Mouse (Mus musculus) layer of hippocampus, adult 2 months (tissue): Measurements from ENCODE around the gene Nes. TPM values are rescaled to one million over a fixed set of nuclear protein-coding genes. Genes with fewer than 3 reads are reported as not detected.
A peak's percentile ranks its signal among the peaks of the same experiment; 100 is the strongest.

Experiments used
- DNase-seq, 2 experiments: peaks; one replicate each; pipeline ENCODE4 v3.0.0; 2022; ENCODE audit warnings: low spot score in 2 of 2
- H3K27ac ChIP-seq: fragments of 200-600 bp; 2 replicates; pipeline ENCODE4 v1.8.1; 2022
- H3K4me3 ChIP-seq: fragments of 200-600 bp; 2 replicates; pipeline ENCODE4 v1.8.1; 2022; ENCODE audit warnings: mild to moderate bottlenecking
- CTCF ChIP-seq: fragments of 200-600 bp; conservative IDR thresholded peaks from 2 replicates; pipeline ENCODE4 v1.8.1; 2022; ENCODE audit warnings: antibody characterized with exemption, mild to moderate bottlenecking, moderate library complexity
- long read RNA-seq, 2 experiments: library from polyadenylated mRNA; stranded (forward); transcript quantifications; one replicate each; pipeline ENCODE4 v2.0.0; 2021; ENCODE audit warnings: borderline mapping rate in 2 of 2
- total RNA-seq, 2 experiments: library from RNA; stranded (reverse); gene quantifications; 2 replicates each; pipeline ENCODE4 v1.2.3; 2021

The Nes gene
- total RNA-seq, result 1 to 10 TPM; 4.0 to 4.8 TPM
- long read RNA-seq, experiment 1, full-length matches to known transcripts, result 2 of 4 reads
- long read RNA-seq, experiment 1, partial matches to known transcripts, result 0 of 4 reads
- long read RNA-seq, experiment 1, other reads (novel, unspliced or antisense), result 2 of 4 reads
- long read RNA-seq, experiment 2, full-length matches to known transcripts, result 2 of 7 reads
- long read RNA-seq, experiment 2, partial matches to known transcripts, result 5 of 7 reads
- long read RNA-seq, experiment 2, other reads (novel, unspliced or antisense), result 0 of 7 reads

DNA sequence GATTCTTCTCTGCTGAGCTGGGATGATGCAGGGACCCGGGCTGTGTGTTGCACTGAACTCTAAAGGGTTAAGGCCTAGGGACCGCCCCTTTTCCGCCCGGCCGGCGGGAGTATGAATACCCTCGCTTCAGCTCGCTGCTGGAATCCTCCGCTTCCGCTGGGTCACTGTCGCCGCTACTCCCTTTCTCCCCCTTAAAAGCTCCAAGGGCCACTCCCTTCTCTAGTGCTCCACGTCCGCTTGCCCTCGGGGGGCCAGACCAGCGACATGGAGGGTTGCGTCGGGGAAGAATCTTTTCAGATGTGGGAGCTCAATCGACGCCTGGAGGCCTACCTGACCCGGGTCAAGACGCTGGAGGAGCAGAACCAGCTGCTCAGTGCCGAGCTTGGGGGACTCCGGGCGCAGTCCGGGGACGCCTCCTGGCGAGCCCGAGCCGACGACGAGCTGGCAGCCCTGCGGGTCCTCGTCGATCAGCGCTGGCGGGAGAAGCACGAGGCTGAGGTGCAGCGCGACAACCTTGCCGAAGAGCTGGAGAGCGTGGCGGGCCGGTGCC, at the start of gene Nes:
Nes (plus strand) TSS at position 140 of the 550 bp plus-strand sequence.
- no peak for TF ChIP-seq CTCF
- H3K4me3 ChIP-seq, result peak within 1 kb of the TSS; percentile 49
- peak within 1 kb of the TSS; percentile 67 for H3K27ac ChIP-seq
- DNase-seq, result no peak

DNA sequence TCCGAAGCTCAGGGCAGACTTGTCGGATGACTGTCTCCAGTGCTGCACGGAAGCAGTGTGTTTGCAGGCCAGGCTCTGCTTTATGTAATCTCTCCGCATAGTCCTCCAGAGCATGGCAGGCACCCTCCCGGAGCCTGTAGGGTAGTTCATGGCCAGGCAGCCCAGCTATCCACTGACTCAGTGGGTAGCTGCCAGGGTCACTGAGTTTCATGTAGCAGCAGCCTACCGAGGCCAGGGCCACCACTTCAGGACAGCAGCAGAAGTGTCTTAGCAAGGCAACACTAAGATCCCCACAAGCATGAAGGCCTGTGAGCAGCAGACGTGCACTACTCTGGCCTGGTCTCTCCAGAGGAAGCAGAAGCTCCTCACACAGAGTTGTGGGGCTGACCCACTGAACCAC, 45.9 kb upstream of the Nes start:
- H3K4me3 ChIP-seq, result no peak overlapping the region
- TF ChIP-seq CTCF, result no peak
- DNase-seq, result no peak
- no peak overlapping the region for H3K27ac ChIP-seq

DNA sequence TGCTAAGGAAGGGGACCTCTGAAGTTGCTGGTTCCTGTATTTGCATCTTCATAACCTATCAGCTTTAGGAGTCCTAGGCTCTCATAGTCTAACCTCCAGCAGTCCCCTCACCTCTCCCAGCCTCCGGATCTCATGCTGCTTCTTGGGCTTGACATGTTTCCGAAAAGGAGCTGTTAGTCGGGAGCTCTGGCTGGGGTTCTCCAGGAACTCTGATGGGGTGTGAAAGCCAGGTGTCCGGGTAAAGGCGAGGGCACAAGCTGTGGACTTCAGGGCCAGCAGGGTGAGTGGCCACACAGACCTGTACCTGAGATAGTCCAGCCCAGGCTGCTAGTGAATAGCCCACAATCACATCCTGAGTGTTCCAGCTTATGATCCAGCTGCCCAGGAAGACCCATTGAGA, 43.4 kb upstream of the Nes start:
- no peak overlapping the region for H3K4me3 ChIP-seq
- no peak overlapping the region for H3K27ac ChIP-seq
- no peak for TF ChIP-seq CTCF
- no peak for DNase-seq

DNA sequence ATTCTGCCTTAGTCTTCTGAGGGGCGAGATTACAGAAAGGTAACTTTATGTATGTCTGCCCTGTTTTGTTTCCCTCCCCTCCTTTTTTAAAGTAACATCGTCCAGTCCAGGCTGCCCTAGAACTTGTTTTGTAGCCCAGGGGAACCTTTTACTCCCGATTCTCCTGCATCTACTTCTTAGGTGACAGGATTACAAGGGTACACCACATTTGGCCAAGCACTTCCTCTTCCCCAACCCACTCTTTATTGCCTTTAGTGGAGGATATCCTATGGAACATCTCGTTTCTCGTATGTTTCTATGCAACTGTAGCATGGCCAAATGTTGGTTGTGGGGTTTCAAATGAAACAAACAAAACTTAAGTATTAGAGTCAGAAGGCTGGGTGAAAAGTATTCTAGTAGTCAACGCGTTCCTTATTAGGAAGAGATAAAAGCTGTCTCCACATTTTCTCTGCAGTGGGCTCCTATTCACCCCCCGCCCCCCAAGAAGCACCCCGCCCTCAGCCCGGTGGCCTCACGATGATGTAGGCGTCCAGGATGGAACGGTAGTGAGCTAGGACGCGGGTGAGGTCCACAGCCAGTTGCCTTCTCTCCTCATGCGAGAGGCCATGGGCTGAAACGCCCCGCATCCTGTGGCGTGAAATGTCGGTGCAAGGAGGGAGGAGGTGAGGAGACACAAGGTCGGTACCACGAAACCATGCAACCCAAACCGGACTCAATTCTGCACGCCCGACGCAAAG, 41.4 kb upstream of the Nes start:
- H3K4me3 ChIP-seq, result peak overlapping the region; percentile 66
- peak overlapping the region; percentile 93 for H3K27ac ChIP-seq
- no peak for TF ChIP-seq CTCF

DNA sequence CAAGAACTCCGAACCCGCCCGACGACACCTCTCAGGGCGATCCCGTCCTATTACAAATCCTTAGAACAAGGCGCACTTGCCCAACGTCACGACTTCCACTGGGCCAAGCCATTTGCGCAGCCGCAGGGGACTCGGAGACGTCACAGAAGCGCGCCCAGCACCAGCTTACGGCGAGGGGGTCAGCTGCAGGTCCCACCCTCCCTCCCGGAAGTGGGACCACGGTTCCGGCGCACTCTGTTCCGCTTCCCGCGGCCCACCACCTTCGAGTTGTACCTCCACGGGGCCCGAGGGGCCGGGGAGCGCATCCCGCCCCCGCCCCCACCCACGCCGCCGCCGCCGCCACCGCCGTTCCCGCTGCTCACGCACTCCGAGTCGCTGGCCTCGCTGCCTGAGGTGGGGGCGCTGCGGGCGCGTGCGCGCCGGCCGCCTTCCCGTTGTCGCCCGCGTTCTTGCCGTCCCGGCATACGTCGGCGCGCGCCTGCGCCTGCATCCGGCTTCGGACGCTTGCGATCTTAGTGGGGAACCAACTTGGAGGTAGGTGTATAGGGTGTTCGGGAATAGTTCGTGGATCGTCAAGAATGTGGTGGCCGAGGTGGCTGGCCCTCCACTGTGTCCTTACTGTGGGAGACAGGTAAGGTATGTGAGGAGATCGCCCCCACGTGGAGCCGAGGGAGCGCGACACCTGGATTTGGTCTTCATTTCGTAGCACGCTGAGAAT, 40.6 kb upstream of the Nes start, which contains the start of the genes Isg20l2 and Rrnad1:
Isg20l2 (plus strand) TSS at position 237 of the 718 bp plus-strand sequence.
Rrnad1 (minus strand) TSS at position 640 of the 718 bp plus-strand sequence.
- TF ChIP-seq CTCF, result peak; percentile 80
- peak within 1 kb of the TSS; percentile 66 for H3K4me3 ChIP-seq
- DNase-seq, result peak; percentile 98
- peak within 1 kb of the TSS; percentile 93 for H3K27ac ChIP-seq

More for the DNA sequence above, 41.4 kb upstream of the Nes start:
- no peak for DNase-seq

DNA sequence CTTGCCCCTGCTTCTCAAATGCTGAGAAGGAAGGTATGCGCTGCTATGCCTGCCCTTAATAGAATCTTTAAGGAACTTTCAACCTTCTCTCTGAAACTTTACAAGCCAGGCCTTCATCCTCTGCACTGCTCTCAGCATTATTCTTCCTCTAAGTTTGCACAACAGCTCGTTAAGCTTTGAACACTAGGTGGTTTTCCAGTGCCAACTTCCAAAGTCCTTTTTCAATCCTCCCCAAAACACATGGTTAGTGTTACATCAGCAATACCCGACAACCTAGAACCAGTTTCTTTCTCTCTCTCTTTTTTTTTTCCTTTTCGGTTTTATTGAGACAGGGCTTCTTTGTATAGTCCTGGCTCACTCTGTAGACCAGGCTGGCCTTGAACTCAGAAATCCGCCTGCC, 36.9 kb upstream of the Nes start:
- no peak for TF ChIP-seq CTCF
- Histone ChIP-seq H3K4me3 (no peak overlapping the region), H3K27ac (no peak overlapping the region)
- no peak for DNase-seq

DNA sequence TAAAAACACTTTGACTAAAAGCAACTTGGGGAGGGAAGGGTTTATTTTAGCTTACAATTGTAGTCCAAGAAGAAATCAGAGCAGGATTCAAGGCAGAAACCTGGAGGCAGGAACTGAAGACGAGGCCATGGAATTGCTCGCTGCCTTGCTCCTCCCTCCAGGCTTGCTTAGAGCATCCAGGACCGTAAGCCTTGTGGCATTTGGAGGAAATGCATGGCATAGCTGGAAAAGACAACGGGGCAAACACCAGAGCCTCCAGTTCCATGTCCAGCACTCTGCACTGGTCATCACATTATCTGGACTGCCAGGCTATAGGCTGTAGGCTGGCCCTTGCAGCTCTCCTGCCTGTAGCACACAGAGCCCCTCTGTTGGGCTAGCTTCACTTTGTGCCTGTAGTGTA, 36.4 kb upstream of the Nes start:
- Histone ChIP-seq H3K27ac (no peak overlapping the region), H3K4me3 (no peak overlapping the region)
- DNase-seq, result no peak
- TF ChIP-seq CTCF, result 0 out of 2 replicates have a peak, but pooled peaks have one; percentile 12

DNA sequence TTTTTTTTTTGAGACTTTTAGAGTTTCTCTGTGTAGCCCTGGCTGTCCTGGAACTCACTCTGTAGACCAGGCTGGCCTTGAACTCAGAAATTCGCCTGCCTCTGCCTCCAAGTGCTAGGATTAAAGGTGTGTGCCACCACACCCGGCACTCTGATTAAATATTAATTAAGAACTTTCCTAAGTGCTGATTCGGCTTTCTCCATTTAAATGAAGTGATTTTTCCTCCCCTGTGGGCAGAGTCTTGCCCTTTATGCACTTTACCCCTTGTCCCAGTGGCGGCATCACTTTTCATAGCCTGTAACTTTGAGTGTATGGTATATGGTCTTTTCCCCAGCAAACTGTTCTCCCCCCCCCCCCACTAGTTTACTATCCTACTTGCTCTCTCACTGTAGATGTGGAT, 35.7 kb upstream of the Nes start:
- DNase-seq, result no peak
- Histone ChIP-seq H3K4me3 (no peak overlapping the region), H3K27ac (no peak overlapping the region)
- TF ChIP-seq CTCF, result no peak

DNA sequence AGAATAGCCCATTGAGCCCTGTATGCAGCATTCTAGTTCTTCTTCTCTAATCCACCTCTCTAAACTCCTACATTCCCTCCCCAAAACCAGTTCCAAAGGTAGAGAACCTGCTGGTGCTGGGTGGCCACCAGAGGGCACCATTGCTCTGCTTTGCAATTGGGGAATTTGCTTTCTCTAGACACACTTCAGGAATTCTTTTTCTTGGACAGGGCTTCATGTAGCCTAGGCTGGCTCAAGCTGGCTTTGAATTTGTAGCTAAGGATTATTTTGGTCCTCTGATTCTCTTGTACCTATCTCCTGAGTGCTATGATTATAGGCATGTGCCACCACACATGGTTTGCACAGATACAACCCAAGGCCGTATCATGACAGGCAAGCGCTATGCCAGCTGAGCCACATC, 35.1 kb upstream of the Nes start:
- H3K4me3 ChIP-seq, result peak overlapping the region; percentile 5; the same call in 1 of the 2 replicates
- peak; percentile 75 to 85 for DNase-seq
- no peak overlapping the region for H3K27ac ChIP-seq
- TF ChIP-seq CTCF, result peak; percentile 99

DNA sequence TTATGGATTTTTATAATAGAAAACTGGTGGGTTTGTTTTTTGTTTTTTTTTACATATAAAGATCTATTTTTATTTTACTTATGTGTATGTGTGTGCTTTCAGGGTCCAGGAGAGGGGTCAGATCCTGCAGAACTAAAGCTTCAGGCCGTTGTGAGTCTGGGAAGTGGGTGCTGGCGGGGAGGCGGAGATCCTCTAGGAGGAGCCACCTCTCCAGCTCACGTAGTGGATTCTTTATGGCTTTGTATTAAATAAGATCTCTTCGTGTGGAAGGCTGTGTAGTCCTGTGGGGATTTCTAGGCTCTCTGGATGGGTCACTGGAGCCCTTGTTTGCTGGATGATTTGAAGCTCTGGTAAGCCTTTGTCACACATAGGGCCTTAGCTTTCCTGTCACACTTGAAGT, 30.3 kb upstream of the Nes start:
- no peak for DNase-seq
- Histone ChIP-seq H3K27ac (no peak overlapping the region), H3K4me3 (no peak overlapping the region)
- TF ChIP-seq CTCF, result no peak

DNA sequence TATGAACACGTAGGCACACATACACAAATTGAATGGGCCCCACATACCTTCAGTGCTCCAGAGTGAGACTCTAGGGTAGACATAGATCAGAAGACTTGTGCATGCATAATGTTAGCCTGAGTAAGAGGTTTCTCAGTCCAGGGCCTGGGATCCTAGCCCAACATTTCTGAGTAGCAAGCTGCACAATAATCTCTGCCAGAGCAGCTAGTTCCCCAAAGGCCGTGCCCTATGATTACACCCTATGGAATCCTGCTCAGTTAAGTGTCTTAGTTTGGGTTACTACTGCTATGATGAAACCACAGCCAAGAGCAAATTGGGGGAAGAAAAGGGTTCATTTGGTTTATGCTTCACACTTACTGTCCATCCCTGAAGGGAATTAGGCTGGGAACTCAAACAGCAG, 28.4 kb upstream of the Nes start:
- DNase-seq, result no peak
- TF ChIP-seq CTCF, result no peak
- Histone ChIP-seq H3K27ac (no peak overlapping the region), H3K4me3 (no peak overlapping the region)

DNA sequence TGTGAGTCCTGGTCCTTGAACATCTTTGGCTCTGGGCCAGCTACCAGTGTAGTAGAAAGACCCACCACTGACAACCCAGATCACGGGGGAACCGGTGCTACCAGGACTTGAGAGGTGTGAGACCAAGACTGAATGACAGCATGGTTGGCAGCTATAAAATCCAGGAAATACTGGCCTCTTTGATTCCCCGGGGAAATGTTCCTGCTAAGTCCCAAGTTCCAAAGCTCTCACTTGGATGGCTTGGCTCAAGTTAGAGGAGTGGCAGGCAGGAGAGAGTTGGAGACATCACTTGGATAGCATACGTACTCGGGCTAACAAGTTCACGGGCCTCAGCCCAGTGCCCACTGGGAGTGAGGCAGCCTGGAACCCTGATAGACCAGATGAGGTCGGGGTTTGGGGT, 27.3 kb upstream of the Nes start:
- TF ChIP-seq CTCF, result no peak
- DNase-seq, result no peak
- Histone ChIP-seq H3K4me3 (no peak overlapping the region), H3K27ac (no peak overlapping the region)

DNA sequence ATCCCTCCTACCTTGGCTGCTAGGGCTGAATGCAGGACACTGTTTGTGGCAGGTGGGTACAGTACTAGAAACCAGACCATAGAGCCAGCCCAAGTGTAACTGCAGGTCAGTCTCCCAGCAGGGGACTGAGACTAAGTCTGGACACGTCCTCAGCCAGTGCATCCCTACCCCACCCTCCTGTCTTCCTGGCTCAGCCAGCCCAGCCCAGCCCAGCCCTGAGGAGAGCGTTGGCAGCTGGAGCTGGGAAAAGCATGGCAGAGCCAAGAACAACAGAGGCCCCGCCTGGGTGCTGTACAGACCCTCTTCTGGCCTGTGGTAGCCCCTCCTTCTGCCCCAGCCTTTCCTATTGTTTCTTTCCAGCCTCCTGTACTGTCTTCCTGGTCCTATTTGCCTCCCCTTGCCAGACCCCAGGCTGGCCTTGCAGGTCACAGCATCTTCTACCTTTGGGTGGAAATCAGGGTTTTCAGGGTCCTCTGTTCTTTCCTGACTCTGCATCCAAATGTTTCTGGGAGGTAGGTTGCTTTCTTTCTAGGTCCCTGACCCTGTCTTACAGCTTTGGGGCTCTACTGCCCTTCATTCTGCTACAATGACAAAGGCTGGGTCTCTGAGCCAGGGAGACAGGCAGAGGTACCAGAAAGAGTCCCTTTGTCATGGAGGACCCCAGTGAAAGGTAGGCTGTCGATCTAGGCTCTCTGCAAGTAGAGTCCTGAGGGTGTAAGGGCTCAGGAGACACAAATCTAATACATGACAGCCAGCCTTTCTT, 25.9 kb upstream of the Nes start:
- H3K27ac ChIP-seq, result no peak overlapping the region
- no peak for DNase-seq
- no peak for TF ChIP-seq CTCF
- no peak overlapping the region for H3K4me3 ChIP-seq
